9 mouse cellular contexts compared by ENCODE assay signal in genomic region chr7:29019447-29020220, GRCm38 (mm10). TPM values are rescaled to one million over a fixed set of nuclear protein-coding genes. Genes with fewer than 3 reads are reported as not detected.
DNase-seq lines count a peak whose midpoint lies in the region; ATAC-seq and TF ChIP-seq lines count a peak whose summit lies in the region.
"Had no signal": no experiment of that assay in that cellular context is flagged by ENCODE, and none has a peak within 500 bp of the region (broad histone marks: within the 10 kb centered on the region; RNA-seq: fewer than 3 reads in every experiment).

No protein-coding gene starts in this region.

- peaks cover 8% of the 10 kb centered on the region for H3K4me1 ChIP-seq in heart, embryonic 12.5 days (replicated peaks)
- peaks cover 1 to 23% of the 10 kb centered on the region in 2 experiments; a peak in 2 of 4 replicates for H3K4me1 ChIP-seq in ES-E14 (ENCODE audit: control insufficient read depth in 2 of 2, insufficient read depth in 2 of 2, low read length in 2 of 2, poor library complexity in 1 of 2)
- peaks cover 9% of the 10 kb centered on the region for H3K4me1 ChIP-seq in hindbrain, embryonic 10.5 days (replicated peaks)
- peaks cover 9% of the 10 kb centered on the region for H3K4me1 ChIP-seq in midbrain, embryonic 13.5 days (replicated peaks)

- ATAC-seq in heart, embryonic 12.5 days (ENCODE audit: insufficient number of reproducible peaks, low FRiP score), result no peak
- ATAC-seq in midbrain, embryonic 13.5 days, result 0 out of 2 replicates have a peak, but pooled peaks have one; percentile 43

- WGBS in heart, embryonic 12.5 days, result 4% methylated on average over 88 of the region's 88 CpGs
- 5% methylated on average over 88 of the region's 88 CpGs for WGBS in hindbrain, embryonic 10.5 days
- 3% methylated on average over 87 of the region's 88 CpGs for WGBS in midbrain, embryonic 13.5 days

- no peak overlapping the region for H3K27ac ChIP-seq in heart, embryonic 12.5 days (ENCODE audit: poor library complexity, severe bottlenecking)
- H3K27ac ChIP-seq in ES-E14 (ENCODE audit: insufficient read depth, low read depth, low read length, poor library complexity, severe bottlenecking), result no peak overlapping the region
- peak overlapping the region; percentile 50; the same call in 1 of the 2 replicates for H3K27ac ChIP-seq in hindbrain, embryonic 10.5 days
- no peak overlapping the region for H3K27ac ChIP-seq in midbrain, embryonic 13.5 days

- in situ Hi-C loops in ES-E14 (cut with MboI; ENCODE audit: low sequenced_read_pairs in 2 of 2, unreplicated experiment in 2 of 2), result no loop called here

- intact Hi-C loops in heart, postnatal 36 days (cut with DNase I), result no loop called here
- intact Hi-C loops in heart, postnatal 14 days (cut with DNase I), result no loop called here

- H3K36me3 ChIP-seq in heart, embryonic 12.5 days, result no peaks in the 10 kb centered on the region
- no peaks in the 10 kb centered on the region; the same call in 1 of the 2 replicates for H3K36me3 ChIP-seq in ES-E14 (ENCODE audit: control insufficient read depth, insufficient read depth, low read length, poor library complexity, severe bottlenecking)
- no peaks in the 10 kb centered on the region for H3K36me3 ChIP-seq in hindbrain, embryonic 10.5 days
- no peaks in the 10 kb centered on the region for H3K36me3 ChIP-seq in midbrain, embryonic 13.5 days

- H3K9me3 ChIP-seq in heart, embryonic 12.5 days (replicated peaks), result peaks cover 8% of the 10 kb centered on the region
- no peaks in the 10 kb centered on the region for H3K9me3 ChIP-seq in ES-E14 (ENCODE audit: control insufficient read depth, insufficient read depth, low read depth, low read length)
- H3K9me3 ChIP-seq in hindbrain, embryonic 10.5 days, result peaks cover 7% of the 10 kb centered on the region
- no peaks in the 10 kb centered on the region for H3K9me3 ChIP-seq in midbrain, embryonic 13.5 days

- peak overlapping the region; percentile 53 for H3K4me3 ChIP-seq in heart, embryonic 12.5 days
- H3K4me3 ChIP-seq in ES-E14 (ENCODE audit: insufficient read depth in 1 of 2, low read depth in 1 of 2, low read length in 2 of 2, poor library complexity in 1 of 2, severe bottlenecking in 1 of 2), result peak overlapping the region; percentile 43 to 67; a peak in 3 of 4 replicates
- H3K4me3 ChIP-seq in hindbrain, embryonic 10.5 days, result peak overlapping the region; percentile 52
- H3K4me3 ChIP-seq in midbrain, embryonic 13.5 days (replicated peaks), result peak overlapping the region; percentile 44

- DNase-seq in heart, postnatal 36 days, result no peak
- DNase-seq in ES-E14 (ENCODE audit: low read depth, low spot score), result no peak
- peak; percentile 28 for DNase-seq in hindbrain, embryonic 10.5 days (ENCODE audit: low spot score)
- DNase-seq in frontal cortex, postnatal 14 days (ENCODE audit: low spot score in 2 of 2), result no peak
- no peak for DNase-seq in frontal cortex, adult 2 months (ENCODE audit: extremely low spot score in 1 of 2, low spot score in 1 of 2)
- no peak for DNase-seq in heart, postnatal 14 days
- DNase-seq: layer of hippocampus, postnatal 36 days had no signal

- peak overlapping the region; percentile 61 for H3K9ac ChIP-seq in heart, embryonic 12.5 days
- H3K9ac ChIP-seq in ES-E14 (ENCODE audit: insufficient read depth, low read depth, low read length, poor library complexity, severe bottlenecking), result peak overlapping the region; percentile 61
- peak overlapping the region; percentile 64 for H3K9ac ChIP-seq in midbrain, embryonic 13.5 days (replicated peaks)

- peaks cover 56% of the 10 kb centered on the region for H3K27me3 ChIP-seq in heart, embryonic 12.5 days (replicated peaks)
- peaks cover 63% of the 10 kb centered on the region for H3K27me3 ChIP-seq in hindbrain, embryonic 10.5 days (ENCODE audit: insufficient read depth, poor library complexity, severe bottlenecking)
- H3K27me3 ChIP-seq in midbrain, embryonic 13.5 days, result peaks cover 48% of the 10 kb centered on the region

- peak overlapping the region; percentile 78 for H3K4me2 ChIP-seq in heart, embryonic 12.5 days
- H3K4me2 ChIP-seq in midbrain, embryonic 13.5 days (replicated peaks), result peak overlapping the region; percentile 63

TF ChIP-seq in ES-E14, 5 proteins besides CTCF, POLR2A, EP300 and RAD21:
- TF ChIP-seq ZC3H11A (IDR thresholded peaks at IDR 0.05; ENCODE audit: borderline replicate concordance, low read depth, low read length) (no peak), CHD2 (IDR thresholded peaks at IDR 0.05; ENCODE audit: low read depth, low read length) (no peak)

RNA-seq across cellular contexts. Expression of gene Map4k1, which starts 37.8 kb away (rescaled TPM):
- 5.8 and 6.5 TPM in 2 replicates for polyA plus RNA-seq in heart, embryonic 12.5 days (2016; fragmentation: Nextera tagmentation; extraction: Ambion mirVana)
- total RNA-seq in heart, postnatal 36 days (2021), result under 1 TPM; 0.61 to 0.81 TPM
- total RNA-seq in ES-E14 (2012; rRNA removed), result 14.8 and 15.6 TPM in 2 replicates
- polyA plus RNA-seq in hindbrain, embryonic 10.5 days (2016; fragmentation: Nextera tagmentation; extraction: Ambion mirVana), result 8.8 and 9.0 TPM in 2 replicates
- 4.5 and 5.0 TPM in 2 replicates for polyA plus RNA-seq in midbrain, embryonic 13.5 days (2015; fragmentation: Nextera tagmentation; extraction: Ambion mirVana)
- 3.1 and 3.8 TPM in 2 replicates for polyA plus RNA-seq in frontal cortex, adult 2 months (2012; rRNA removed)
- total RNA-seq in heart, postnatal 14 days (2021), result 1 to 10 TPM in 1 of 2 experiments, under 1 TPM in 1; 0.96 to 2.4 TPM

RNA-seq across cellular contexts. Expression of gene Eif3k, which starts 38.0 kb away (rescaled TPM):
- polyA plus RNA-seq in heart, embryonic 12.5 days (2016; fragmentation: Nextera tagmentation; extraction: Ambion mirVana), result 254 and 255 TPM in 2 replicates
- 100 to 1,000 TPM; 159 to 163 TPM for total RNA-seq in heart, postnatal 36 days (2021)
- 474 and 500 TPM in 2 replicates for total RNA-seq in ES-E14 (2012; rRNA removed)
- 426 and 432 TPM in 2 replicates for polyA plus RNA-seq in hindbrain, embryonic 10.5 days (2016; fragmentation: Nextera tagmentation; extraction: Ambion mirVana)
- 318 and 323 TPM in 2 replicates for polyA plus RNA-seq in midbrain, embryonic 13.5 days (2015; fragmentation: Nextera tagmentation; extraction: Ambion mirVana)
- 311 and 352 TPM in 2 replicates for polyA plus RNA-seq in frontal cortex, adult 2 months (2012; rRNA removed)
- total RNA-seq in heart, postnatal 14 days (2021), result 100 to 1,000 TPM; 157 to 159 TPM

RNA-seq across cellular contexts. Expression of gene Actn4, which starts 57.5 kb away (rescaled TPM):
- 317 and 318 TPM in 2 replicates for polyA plus RNA-seq in heart, embryonic 12.5 days (2016; fragmentation: Nextera tagmentation; extraction: Ambion mirVana)
- 10 to 100 TPM; 69.4 to 81.8 TPM for total RNA-seq in heart, postnatal 36 days (2021)
- 566 and 627 TPM in 2 replicates for total RNA-seq in ES-E14 (2012; rRNA removed)
- polyA plus RNA-seq in hindbrain, embryonic 10.5 days (2016; fragmentation: Nextera tagmentation; extraction: Ambion mirVana), result 216 and 245 TPM in 2 replicates
- polyA plus RNA-seq in midbrain, embryonic 13.5 days (2015; fragmentation: Nextera tagmentation; extraction: Ambion mirVana), result 120 and 132 TPM in 2 replicates
- polyA plus RNA-seq in frontal cortex, adult 2 months (2012; rRNA removed), result 214 and 220 TPM in 2 replicates
- total RNA-seq in heart, postnatal 14 days (2021), result 100 to 1,000 TPM; 110 to 127 TPM
